Mouse (Mus musculus) cortical plate, adult 2 months (tissue): ENCODE measurements at regions not wholly inside any gene's neighbourhood (a gene's known extent, or its start where the extent isn't known, plus 50 kb on each side); places are given as distances from the start of the nearest gene placed in this dataset.

Experiments used
- H3K27ac ChIP-seq: fragments of 200-500 bp; 2 replicates; pipeline ENCODE4 v1.5.1; 2012; ENCODE audit warnings: low read length, control low read depth, inconsistent platforms; ENCODE audit not compliant: insufficient read depth
- H3K4me1 ChIP-seq: fragments of 200-500 bp; 2 replicates; pipeline ENCODE4 v1.6.1; 2011; ENCODE audit warnings: low read length; ENCODE audit not compliant: control insufficient read depth, insufficient read depth
- H3K4me3 ChIP-seq: fragments of 200-500 bp; 2 replicates; pipeline ENCODE4 v1.5.1; 2011; ENCODE audit warnings: mild to moderate bottlenecking, low read length, control low read depth; ENCODE audit not compliant: insufficient read depth
- CTCF ChIP-seq: fragments of 200-500 bp; IDR thresholded peaks from 2 replicates; pipeline ENCODE4 v1.5.1; 2011; ENCODE audit warnings: mild to moderate bottlenecking, control low read depth, low read length; ENCODE audit not compliant: insufficient read depth; ENCODE audit errors: extremely low read depth
- POLR2A ChIP-seq: fragments of 200-500 bp; IDR thresholded peaks from 2 replicates; pipeline ENCODE4 v1.6.1; 2011; ENCODE audit warnings: mild to moderate bottlenecking, low read length, control low read depth; ENCODE audit not compliant: insufficient read depth; ENCODE audit errors: extremely low read depth

GRCm38 (mm10) chr8:113916649-113917048, 68.1 kb upstream of the Adamts18 start:
- no peak overlapping the region for H3K27ac ChIP-seq
- no peak for TF ChIP-seq POLR2A
- no peak for TF ChIP-seq CTCF
- H3K4me3 ChIP-seq, result no peak overlapping the region
- H3K4me1 ChIP-seq, result no peaks in the 10 kb centered on the region

GRCm38 (mm10) chr8:113917197-113917596, 68.7 kb upstream of the Adamts18 start:
- Histone ChIP-seq H3K4me3 (no peak overlapping the region), H3K4me1 (no peaks in the 10 kb centered on the region), H3K27ac (no peak overlapping the region)
- no peak for TF ChIP-seq CTCF
- TF ChIP-seq POLR2A, result no peak

- Histone ChIP-seq H3K4me3 (no peak overlapping the region), H3K4me1 (no peaks in the 10 kb centered on the region), H3K27ac (no peak overlapping the region)
- TF ChIP-seq CTCF (no peak), POLR2A (no peak)
These were observed 71.8 kb upstream of the Adamts18 start for GRCm38 (mm10) chr8:113920306-113920705.

- TF ChIP-seq POLR2A, result no peak
- no peak for TF ChIP-seq CTCF
- H3K4me1 ChIP-seq, result no peaks in the 10 kb centered on the region
These were observed 74.8 kb upstream of the Adamts18 start for GRCm38 (mm10) chr8:113923381-113923780.

GRCm38 (mm10) chr8:113953721-113954120, 105.2 kb upstream of the Adamts18 start:
- Histone ChIP-seq H3K4me1 (no peaks in the 10 kb centered on the region), H3K27ac (no peak overlapping the region), H3K4me3 (no peak overlapping the region)
- TF ChIP-seq CTCF (no peak), POLR2A (no peak)

More at GRCm38 (mm10) chr8:113923381-113923780, 74.8 kb upstream of the Adamts18 start:
- Histone ChIP-seq H3K4me3 (no peak overlapping the region), H3K27ac (no peak overlapping the region)

- TF ChIP-seq CTCF (no peak), POLR2A (no peak)
- H3K4me1 ChIP-seq, result no peaks in the 10 kb centered on the region
- H3K4me3 ChIP-seq, result no peak overlapping the region
- H3K27ac ChIP-seq, result no peak overlapping the region
These were observed 108.0 kb upstream of the Adamts18 start for GRCm38 (mm10) chr8:113956439-113957043.

GRCm38 (mm10) chr8:113957821-113958220, 109.3 kb upstream of the Adamts18 start:
- H3K4me3 ChIP-seq, result no peak overlapping the region
- TF ChIP-seq POLR2A, result no peak
- TF ChIP-seq CTCF, result no peak

GRCm38 (mm10) chr8:113975810-113976209, 127.3 kb upstream of the Adamts18 start:
- Histone ChIP-seq H3K4me3 (no peak overlapping the region), H3K27ac (no peak overlapping the region), H3K4me1 (no peaks in the 10 kb centered on the region)
- TF ChIP-seq CTCF (no peak), POLR2A (no peak)

More at GRCm38 (mm10) chr8:113957821-113958220, 109.3 kb upstream of the Adamts18 start:
- Histone ChIP-seq H3K4me1 (no peaks in the 10 kb centered on the region), H3K27ac (no peak overlapping the region)

- Histone ChIP-seq H3K4me3 (no peak overlapping the region), H3K4me1 (no peaks in the 10 kb centered on the region), H3K27ac (no peak overlapping the region)
- no peak for TF ChIP-seq CTCF
- no peak for TF ChIP-seq POLR2A
These were observed 128.1 kb upstream of the Adamts18 start for GRCm38 (mm10) chr8:113976626-113977025.

GRCm38 (mm10) chr8:113977072-113977471, 128.5 kb upstream of the Adamts18 start:
- no peak overlapping the region for H3K4me3 ChIP-seq
- TF ChIP-seq CTCF (no peak), POLR2A (no peak)
- H3K27ac ChIP-seq, result no peak overlapping the region
- H3K4me1 ChIP-seq, result no peaks in the 10 kb centered on the region
